ENCODE assay signal across 24 mouse cellular contexts in genomic region chr7:73697092-73697491, GRCm38 (mm10). TPM values are rescaled to one million over a fixed set of nuclear protein-coding genes. Genes with fewer than 3 reads are reported as not detected.
DNase-seq lines count a peak whose midpoint lies in the region; ATAC-seq and TF ChIP-seq lines count a peak whose summit lies in the region.
"Had no signal": no experiment of that assay in that cellular context is flagged by ENCODE, and none has a peak within 500 bp of the region (broad histone marks: within the 10 kb centered on the region; RNA-seq: fewer than 3 reads in every experiment).

No protein-coding gene starts in this region.

- H3K9ac ChIP-seq in heart, postnatal 0 days (replicated peaks; ENCODE audit: low read depth, low read length): no peak overlapping the region
- H3K9ac ChIP-seq in midbrain, embryonic 15.5 days: no peak overlapping the region
- H3K9ac ChIP-seq: embryonic facial prominence, embryonic 15.5 days; forebrain, embryonic 15.5 days; heart, embryonic 15.5 days; hindbrain, embryonic 15.5 days had no signal

- no peak for TF ChIP-seq EP300 in heart, postnatal 0 days (IDR thresholded peaks at IDR 0.05; ENCODE audit: low read depth)

- 29% methylated on average over 3 of the region's 3 CpGs for WGBS in heart, postnatal 0 days
- 85% methylated on average over 3 of the region's 3 CpGs for WGBS in heart, embryonic 10.5 days
- 78% methylated on average over 3 of the region's 3 CpGs for WGBS in midbrain, embryonic 15.5 days

- H3K27me3 ChIP-seq in heart, postnatal 0 days (ENCODE audit: control insufficient read depth, insufficient read depth, low read length): no peaks in the 10 kb centered on the region
- H3K27me3 ChIP-seq in heart, embryonic 10.5 days (ENCODE audit: insufficient read depth, poor library complexity, severe bottlenecking): no peaks in the 10 kb centered on the region
- H3K27me3 ChIP-seq in midbrain, embryonic 15.5 days (replicated peaks): no peaks in the 10 kb centered on the region
- H3K27me3 ChIP-seq: embryonic facial prominence, embryonic 15.5 days; forebrain, embryonic 15.5 days; heart, embryonic 15.5 days; hindbrain, embryonic 15.5 days had no signal

- H3K9me3 ChIP-seq in heart, postnatal 0 days (replicated peaks; ENCODE audit: control insufficient read depth, low read length): no peaks in the 10 kb centered on the region
- no peaks in the 10 kb centered on the region for H3K9me3 ChIP-seq in heart, embryonic 10.5 days
- H3K9me3 ChIP-seq in midbrain, embryonic 15.5 days: no peaks in the 10 kb centered on the region
- H3K9me3 ChIP-seq: embryonic facial prominence, embryonic 15.5 days; forebrain, embryonic 10.5 days; forebrain, embryonic 15.5 days; heart, embryonic 15.5 days; hindbrain, embryonic 15.5 days had no signal

- no peak for ATAC-seq in heart, postnatal 0 days (ENCODE audit: insufficient read depth, low read depth)
- ATAC-seq in midbrain, embryonic 15.5 days (replicated peaks): no peak
- ATAC-seq: forebrain, embryonic 15.5 days; inflammation-experienced regulatory T-cells, adult 6 months; intestine, postnatal 0 days had no signal

- H3K36me3 ChIP-seq in heart, postnatal 0 days (replicated peaks; ENCODE audit: control insufficient read depth, insufficient read depth, low read length): no peaks in the 10 kb centered on the region
- no peaks in the 10 kb centered on the region for H3K36me3 ChIP-seq in heart, embryonic 10.5 days
- H3K36me3 ChIP-seq in midbrain, embryonic 15.5 days (replicated peaks): no peaks in the 10 kb centered on the region
- H3K36me3 ChIP-seq: embryonic facial prominence, embryonic 15.5 days; forebrain, embryonic 10.5 days; forebrain, embryonic 15.5 days; heart, embryonic 15.5 days; hindbrain, embryonic 15.5 days had no signal

- no peak overlapping the region for H3K4me3 ChIP-seq in heart, postnatal 0 days (ENCODE audit: low read depth, low read length)
- H3K4me3 ChIP-seq in heart, embryonic 10.5 days: no peak overlapping the region
- H3K4me3 ChIP-seq in midbrain, embryonic 15.5 days: no peak overlapping the region
- H3K4me3 ChIP-seq: embryonic facial prominence, embryonic 15.5 days; erythroblast, embryonic 14.5 days; forebrain, embryonic 10.5 days; forebrain, embryonic 15.5 days; heart, embryonic 15.5 days; hindbrain, embryonic 15.5 days had no signal

- no peak overlapping the region for H3K4me2 ChIP-seq in heart, postnatal 0 days (ENCODE audit: low read depth, low read length)
- H3K4me2 ChIP-seq in midbrain, embryonic 15.5 days: no peak overlapping the region
- H3K4me2 ChIP-seq: embryonic facial prominence, embryonic 15.5 days; forebrain, embryonic 15.5 days; heart, embryonic 11.5 days; heart, embryonic 15.5 days; hindbrain, embryonic 15.5 days had no signal

- H3K4me1 ChIP-seq in heart, postnatal 0 days (ENCODE audit: control insufficient read depth, insufficient read depth): 0 out of 2 replicates have a peak, but pooled peaks cover 2% of the 10 kb centered on the region
- H3K4me1 ChIP-seq in heart, embryonic 10.5 days: peaks cover 5% of the 10 kb centered on the region; the same call in 1 of the 2 replicates
- H3K4me1 ChIP-seq in midbrain, embryonic 15.5 days: no peaks in the 10 kb centered on the region
- H3K4me1 ChIP-seq: embryonic facial prominence, embryonic 15.5 days; forebrain, embryonic 10.5 days; forebrain, embryonic 15.5 days; heart, embryonic 15.5 days; hindbrain, embryonic 15.5 days had no signal

- TF ChIP-seq CTCF in heart, postnatal 0 days (IDR thresholded peaks at IDR 0.05; ENCODE audit: low read depth): no peak

- peak; percentile 24 for DNase-seq in heart, postnatal 0 days (ENCODE audit: low spot score)
- no peak for DNase-seq in heart, embryonic 10.5 days (ENCODE audit: low spot score)
- DNase-seq in CD4-positive helper T cell, adult 2 months (ENCODE audit: low read depth, low spot score): peak; percentile 11
- peak; percentile 3 for DNase-seq in c-Kit-positive CD71-negative TER-119-negative erythroid progenitor cells, embryonic 14.5 days (ENCODE audit: low read depth)
- peak; percentile 56 for DNase-seq in induced T-regulatory cell, adult 2 months (ENCODE audit: low read depth)
- DNase-seq in thymus, adult 18-20 months: no peak
- DNase-seq in thymus, postnatal 4 days: no peak
- DNase-seq: adrenal gland, adult 2 months; adrenal gland, postnatal 25 days; cerebellum, adult 2 months; cerebellum, postnatal 10 days; embryo, embryonic 11 days; gastrocnemius, postnatal 36 days; heart, adult 18-20 months had no signal

- H3K27ac ChIP-seq in heart, postnatal 0 days (ENCODE audit: low read depth): no peak overlapping the region
- H3K27ac ChIP-seq in heart, embryonic 10.5 days: no peak overlapping the region
- no peak overlapping the region for H3K27ac ChIP-seq in midbrain, embryonic 15.5 days
- H3K27ac ChIP-seq: embryonic facial prominence, embryonic 15.5 days; forebrain, embryonic 10.5 days; forebrain, embryonic 15.5 days; heart, embryonic 15.5 days; hindbrain, embryonic 15.5 days had no signal

RNA-seq across cellular contexts. Expression of gene Fam174b, which starts 43.0 kb away (rescaled TPM):
- 94.7 and 105 TPM in 2 replicates for total RNA-seq in heart, postnatal 0 days (2014; rRNA removed; ENCODE audit: low replicate concordance)
- 72.9 and 81.0 TPM in 2 replicates for polyA plus RNA-seq in heart, postnatal 0 days (2015; fragmentation: Nextera tagmentation; extraction: Ambion mirVana)
- 21.0 and 24.1 TPM in 2 replicates for polyA plus RNA-seq in heart, embryonic 10.5 days (2016; fragmentation: Nextera tagmentation; extraction: Ambion mirVana)
- 34.4 and 36.1 TPM in 2 replicates for polyA plus RNA-seq in midbrain, embryonic 15.5 days (2015; fragmentation: Nextera tagmentation; extraction: Ambion mirVana)
- polyA plus RNA-seq: erythroblast, embryonic 14.5 days had no signal

Comparison
In these comparisons a context has a peak if more than half of its experiments do, and no peak if none do; other contexts are left out.
1. DNase-seq: peak in heart, postnatal 0 days (single experiment), CD4-positive helper T cell, adult 2 months (single experiment), c-Kit-positive CD71-negative TER-119-negative erythroid progenitor cells, embryonic 14.5 days (single experiment) and induced T-regulatory cell, adult 2 months (single experiment); none in heart, embryonic 10.5 days (single experiment), thymus, adult 18-20 months (0 of 2) and thymus, postnatal 4 days (single experiment).